ENCODE assay signal across 9 mouse cellular contexts in genomic region chr7:119860971-119861334, GRCm38 (mm10). TPM values are rescaled to one million over a fixed set of nuclear protein-coding genes. Genes with fewer than 3 reads are reported as not detected.
A peak's percentile ranks its signal among the peaks of the same experiment; 100 is the strongest.
DNase-seq lines count a peak whose midpoint lies in the region; ATAC-seq and TF ChIP-seq lines count a peak whose summit lies in the region.
"Had no signal": no experiment of that assay in that cellular context is flagged by ENCODE, and none has a peak within 500 bp of the region (broad histone marks: within the 10 kb centered on the region; RNA-seq: fewer than 3 reads in every experiment).

No protein-coding gene starts in this region.

- H3K4me3 ChIP-seq in heart, embryonic 12.5 days, result no peak overlapping the region
- no peak overlapping the region for H3K4me3 ChIP-seq in midbrain, embryonic 10.5 days
- no peak overlapping the region for H3K4me3 ChIP-seq in midbrain, postnatal 0 days (ENCODE audit: low read depth, low read length)
- no peak overlapping the region for H3K4me3 ChIP-seq in hindbrain, embryonic 14.5 days (replicated peaks; ENCODE audit: low read length)
- no peak overlapping the region for H3K4me3 ChIP-seq in stomach, embryonic 14.5 days (ENCODE audit: low read depth, low read length)

- ATAC-seq in heart, embryonic 12.5 days (ENCODE audit: insufficient number of reproducible peaks, low FRiP score), result no peak
- ATAC-seq in midbrain, postnatal 0 days (ENCODE audit: low FRiP score), result no peak
- no peak for ATAC-seq in hindbrain, embryonic 14.5 days (ENCODE audit: low FRiP score)
- no peak for ATAC-seq in stomach, embryonic 14.5 days (ENCODE audit: insufficient number of reproducible peaks, insufficient read depth, low FRiP score, low read depth)

- no peaks in the 10 kb centered on the region for H3K27me3 ChIP-seq in heart, embryonic 12.5 days (replicated peaks)
- H3K27me3 ChIP-seq in midbrain, embryonic 10.5 days (ENCODE audit: low read depth, poor library complexity, severe bottlenecking), result no peaks in the 10 kb centered on the region
- no peaks in the 10 kb centered on the region for H3K27me3 ChIP-seq in midbrain, postnatal 0 days (ENCODE audit: insufficient read depth, low read length)
- H3K27me3 ChIP-seq in hindbrain, embryonic 14.5 days (ENCODE audit: control insufficient read depth, insufficient read depth, low read length), result no peaks in the 10 kb centered on the region
- no peaks in the 10 kb centered on the region for H3K27me3 ChIP-seq in stomach, embryonic 14.5 days (ENCODE audit: control insufficient read depth, insufficient read depth, low read length)

- no peaks in the 10 kb centered on the region for H3K9me3 ChIP-seq in heart, embryonic 12.5 days (replicated peaks)
- no peaks in the 10 kb centered on the region for H3K9me3 ChIP-seq in midbrain, embryonic 10.5 days (replicated peaks)
- no peaks in the 10 kb centered on the region for H3K9me3 ChIP-seq in midbrain, postnatal 0 days (ENCODE audit: low read length)
- H3K9me3 ChIP-seq in hindbrain, embryonic 14.5 days (ENCODE audit: control insufficient read depth, low read length), result no peaks in the 10 kb centered on the region
- H3K9me3 ChIP-seq in stomach, embryonic 14.5 days (ENCODE audit: control insufficient read depth, low read depth, low read length), result no peaks in the 10 kb centered on the region

- no peak overlapping the region for H3K4me2 ChIP-seq in heart, embryonic 12.5 days
- H3K4me2 ChIP-seq in midbrain, postnatal 0 days (ENCODE audit: low read depth, low read length, poor library complexity, severe bottlenecking), result no peak overlapping the region
- H3K4me2 ChIP-seq in hindbrain, embryonic 14.5 days (replicated peaks), result no peak overlapping the region
- H3K4me2 ChIP-seq in stomach, embryonic 14.5 days (replicated peaks; ENCODE audit: low read depth, low read length), result no peak overlapping the region

- H3K36me3 ChIP-seq in heart, embryonic 12.5 days, result peaks cover 25% of the 10 kb centered on the region
- peaks cover 33% of the 10 kb centered on the region for H3K36me3 ChIP-seq in midbrain, embryonic 10.5 days
- peaks cover 10% of the 10 kb centered on the region; the same call in 1 of the 2 replicates for H3K36me3 ChIP-seq in midbrain, postnatal 0 days (ENCODE audit: insufficient read depth, low read length)
- peaks cover 33% of the 10 kb centered on the region for H3K36me3 ChIP-seq in hindbrain, embryonic 14.5 days (replicated peaks; ENCODE audit: control insufficient read depth, insufficient read depth)
- peaks cover 15% of the 10 kb centered on the region; the same call in 1 of the 2 replicates for H3K36me3 ChIP-seq in stomach, embryonic 14.5 days (ENCODE audit: control insufficient read depth, insufficient read depth, low read length)

- no peak overlapping the region for H3K9ac ChIP-seq in heart, embryonic 12.5 days
- H3K9ac ChIP-seq in midbrain, postnatal 0 days (replicated peaks; ENCODE audit: low read length, poor library complexity, severe bottlenecking), result no peak overlapping the region
- no peak overlapping the region for H3K9ac ChIP-seq in hindbrain, embryonic 14.5 days
- no peak overlapping the region for H3K9ac ChIP-seq in stomach, embryonic 14.5 days (replicated peaks; ENCODE audit: low read depth, low read length)

- peak overlapping the region; percentile 60 for H3K27ac ChIP-seq in heart, embryonic 12.5 days (ENCODE audit: poor library complexity, severe bottlenecking)
- peak overlapping the region; percentile 77 for H3K27ac ChIP-seq in midbrain, embryonic 10.5 days (replicated peaks)
- H3K27ac ChIP-seq in midbrain, postnatal 0 days (ENCODE audit: low read depth, low read length), result no peak overlapping the region
- H3K27ac ChIP-seq in hindbrain, embryonic 14.5 days, result peak overlapping the region; percentile 68
- H3K27ac ChIP-seq in stomach, embryonic 14.5 days (ENCODE audit: low read length), result peak overlapping the region; percentile 79; the same call in 1 of the 2 replicates

- TF ChIP-seq CTCF in midbrain, postnatal 0 days (IDR thresholded peaks at IDR 0.05), result no peak

- H3K4me1 ChIP-seq in heart, embryonic 12.5 days (replicated peaks), result peaks cover 40% of the 10 kb centered on the region
- H3K4me1 ChIP-seq in midbrain, embryonic 10.5 days, result peaks cover 48% of the 10 kb centered on the region
- H3K4me1 ChIP-seq in midbrain, postnatal 0 days (ENCODE audit: insufficient read depth, low read length), result peaks cover 5% of the 10 kb centered on the region; the same call in 1 of the 2 replicates
- H3K4me1 ChIP-seq in hindbrain, embryonic 14.5 days (replicated peaks; ENCODE audit: control insufficient read depth, insufficient read depth, low read length), result peaks cover 15% of the 10 kb centered on the region
- H3K4me1 ChIP-seq in stomach, embryonic 14.5 days (ENCODE audit: control insufficient read depth, insufficient read depth, low read length), result peaks cover 6% of the 10 kb centered on the region; the same call in 1 of the 2 replicates

- DNase-seq in heart, adult 11 months, result no peak
- DNase-seq in midbrain, embryonic 10.5 days (ENCODE audit: low spot score), result no peak
- no peak for DNase-seq in midbrain, postnatal 0 days (ENCODE audit: low spot score)
- no peak for DNase-seq in hindbrain, embryonic 14.5 days (ENCODE audit: low spot score)
- no peak for DNase-seq in Muller cell, postnatal 12 days (ENCODE audit: inconsistent ontology term)
- no peak for DNase-seq in gastrocnemius, adult 8-10 months (ENCODE audit: low spot score in 2 of 2)
- DNase-seq: cerebellum, adult 9-11 months had no signal

RNA-seq across cellular contexts. Expression of gene Lyrm1, which starts 34.7 kb away (rescaled TPM):
- 9.2 and 9.8 TPM in 2 replicates for polyA plus RNA-seq in heart, embryonic 12.5 days (2016; fragmentation: Nextera tagmentation; extraction: Ambion mirVana)
- polyA plus RNA-seq in midbrain, embryonic 10.5 days (2016; fragmentation: Nextera tagmentation; extraction: Ambion mirVana), result 11.3 and 13.3 TPM in 2 replicates
- total RNA-seq in midbrain, postnatal 0 days (2014; rRNA removed), result 5.9 and 12.1 TPM in 2 replicates
- 25.5 and 27.4 TPM in 2 replicates for polyA plus RNA-seq in midbrain, postnatal 0 days (2015; fragmentation: Nextera tagmentation; extraction: Ambion mirVana)
- 17.5 and 18.7 TPM in 2 replicates for polyA plus RNA-seq in hindbrain, embryonic 14.5 days (2014; fragmentation: Nextera tagmentation; extraction: Ambion mirVana)
- 8.6 and 10.7 TPM in 2 replicates for polyA plus RNA-seq in stomach, embryonic 14.5 days (2014; fragmentation: Nextera tagmentation; extraction: Ambion mirVana)
- 10 to 100 TPM in 1 of 4 experiments, 1 to 10 TPM in 3; 8.2 to 11.5 (median 9.2) TPM for total RNA-seq in gastrocnemius, adult 8-10 months (2022)

RNA-seq across cellular contexts. Expression of gene Dcun1d3, which starts 35.1 kb away (rescaled TPM):
- 9.9 and 12.9 TPM in 2 replicates for polyA plus RNA-seq in heart, embryonic 12.5 days (2016; fragmentation: Nextera tagmentation; extraction: Ambion mirVana)
- polyA plus RNA-seq in midbrain, embryonic 10.5 days (2016; fragmentation: Nextera tagmentation; extraction: Ambion mirVana), result 13.1 and 15.7 TPM in 2 replicates
- 14.5 and 14.6 TPM in 2 replicates for total RNA-seq in midbrain, postnatal 0 days (2014; rRNA removed)
- 9.6 and 10.0 TPM in 2 replicates for polyA plus RNA-seq in midbrain, postnatal 0 days (2015; fragmentation: Nextera tagmentation; extraction: Ambion mirVana)
- polyA plus RNA-seq in hindbrain, embryonic 14.5 days (2014; fragmentation: Nextera tagmentation; extraction: Ambion mirVana), result 11.3 and 13.0 TPM in 2 replicates
- 5.5 and 8.4 TPM in 2 replicates for polyA plus RNA-seq in stomach, embryonic 14.5 days (2014; fragmentation: Nextera tagmentation; extraction: Ambion mirVana)
- total RNA-seq in gastrocnemius, adult 8-10 months (2022), result 10 to 100 TPM; 13.2 to 22.6 (median 20.8) TPM
